Mouse (Mus musculus): ENCODE data around the gene Ccdc81. TPM values are rescaled to one million over a fixed set of nuclear protein-coding genes. Genes with fewer than 3 reads are reported as not detected.
A peak's percentile ranks its signal among the peaks of the same experiment; 100 is the strongest.

Gene Ccdc81
- polyA plus RNA-seq, 1 experiment from 2014 or later: 0.48 TPM

DNA sequence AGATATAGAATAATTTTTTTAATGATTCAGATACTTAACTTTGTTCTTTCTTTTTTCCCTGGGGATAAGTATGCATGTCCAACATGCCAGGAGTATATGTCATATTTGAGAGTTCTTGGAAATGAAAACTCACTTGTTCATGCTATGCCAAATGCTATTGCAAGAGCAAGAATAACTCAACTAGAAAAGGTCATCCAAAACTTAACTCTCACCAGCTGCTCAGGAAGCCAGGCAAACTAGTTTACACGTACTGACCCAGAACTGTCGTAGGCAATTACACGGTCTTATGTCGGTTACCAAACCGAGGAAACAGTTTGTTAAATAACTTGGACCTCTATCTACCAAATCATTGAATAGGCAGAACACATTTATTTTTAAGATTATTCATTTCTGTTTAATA lies 13.3 kb upstream of the Ccdc81 start:
- 96% methylated on average over 5 of the region's 5 CpGs for WGBS
- Histone ChIP-seq H3K4me2 (ENCODE audit: low read length) (no peak overlapping the region), H3K27ac (ENCODE audit: low read depth, low read length) (no peak overlapping the region), H3K27me3 (replicated peaks; ENCODE audit: control insufficient read depth, insufficient read depth, low read length) (no peaks in the 10 kb centered on the region), H3K9ac (ENCODE audit: low read length) (no peak overlapping the region), H3K4me1 (ENCODE audit: control insufficient read depth, insufficient read depth, low read length) (no peaks in the 10 kb centered on the region), H3K4me3 (ENCODE audit: low read depth, low read length) (no peak overlapping the region), H3K9me3 (replicated peaks; ENCODE audit: control insufficient read depth, low read length) (no peaks in the 10 kb centered on the region), H3K36me3 (ENCODE audit: control insufficient read depth, insufficient read depth, low read length) (peaks cover 10% of the 10 kb centered on the region; the same call in 1 of the 2 replicates)
- ATAC-seq: no peak
- no peak for DNase-seq (ENCODE audit: low spot score)

DNA sequence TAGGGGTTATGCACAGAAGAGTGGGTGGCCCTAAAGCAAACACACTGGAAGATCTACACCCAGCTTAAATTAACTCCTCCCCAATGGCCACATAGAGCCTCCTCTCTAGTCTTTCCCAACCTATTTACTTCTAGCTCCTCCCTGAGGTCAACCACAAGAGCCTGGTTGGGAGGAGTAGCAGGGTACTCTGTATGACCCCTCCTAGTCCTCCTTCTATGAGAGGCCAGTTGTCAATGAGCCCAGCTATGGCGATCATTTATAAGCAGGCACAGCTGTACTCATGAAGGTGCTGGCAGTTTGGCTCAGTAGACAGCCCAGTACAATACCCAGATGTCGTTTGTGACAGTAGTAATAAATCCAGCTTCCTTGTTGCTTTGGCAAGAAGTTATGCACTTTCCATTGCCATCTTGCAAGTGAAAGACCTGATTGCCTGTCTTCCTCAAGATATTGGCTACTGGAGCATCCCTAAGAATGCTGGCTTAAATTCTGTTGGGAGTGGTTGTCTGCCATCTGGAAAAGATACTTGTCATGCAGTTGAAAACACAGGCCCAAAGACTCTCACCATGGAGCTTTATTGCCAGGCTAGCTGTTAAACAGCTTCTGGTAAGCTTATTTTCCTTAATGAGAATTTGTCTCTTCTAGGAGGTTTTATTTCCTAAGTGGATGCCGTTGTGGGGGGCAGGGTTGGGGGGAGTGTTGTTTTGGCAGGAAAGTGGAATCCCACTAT lies 10.2 kb upstream of the Ccdc81 start:
- Histone ChIP-seq H3K4me1 (ENCODE audit: control insufficient read depth, insufficient read depth, low read length) (no peaks in the 10 kb centered on the region), H3K36me3 (ENCODE audit: control insufficient read depth, insufficient read depth, low read length) (peaks cover 6% of the 10 kb centered on the region; the same call in 1 of the 2 replicates), H3K27ac (ENCODE audit: low read depth, low read length) (no peak overlapping the region), H3K4me3 (ENCODE audit: low read depth, low read length) (no peak overlapping the region), H3K4me2 (ENCODE audit: low read length) (no peak overlapping the region), H3K9me3 (replicated peaks; ENCODE audit: control insufficient read depth, low read length) (no peaks in the 10 kb centered on the region), H3K27me3 (replicated peaks; ENCODE audit: control insufficient read depth, insufficient read depth, low read length) (no peaks in the 10 kb centered on the region), H3K9ac (ENCODE audit: low read length) (no peak overlapping the region)
- DNase-seq (ENCODE audit: low spot score) (peak; percentile 10), ATAC-seq (no peak)
- WGBS: 88% methylated on average over 3 of the region's 3 CpGs

DNA sequence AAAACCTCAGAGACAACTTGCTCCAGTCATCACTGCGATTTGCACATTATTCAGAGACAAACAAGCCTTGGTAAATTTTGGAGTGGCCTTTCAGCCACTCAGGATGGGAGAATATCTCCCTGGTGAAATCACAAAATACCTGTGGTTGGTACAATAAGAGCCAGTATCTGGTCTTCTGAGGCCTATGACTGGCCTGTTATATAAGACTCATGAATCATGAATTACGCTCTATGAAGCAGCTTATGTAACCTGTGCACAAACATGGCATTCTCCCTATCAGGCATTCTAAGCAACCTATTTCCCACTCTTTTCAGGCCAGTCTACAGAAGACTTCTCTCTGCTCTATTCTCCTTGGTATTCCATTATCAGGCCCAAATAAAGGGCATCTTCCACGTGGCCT lies 8.9 kb upstream of the Ccdc81 start:
- no peak overlapping the region for H3K27ac ChIP-seq (ENCODE audit: low read depth, low read length)
- no peak overlapping the region for H3K4me2 ChIP-seq (ENCODE audit: low read length)
- no peaks in the 10 kb centered on the region for H3K4me1 ChIP-seq (ENCODE audit: control insufficient read depth, insufficient read depth, low read length)
- ATAC-seq: no peak
- peaks cover under 1% of the 10 kb centered on the region; the same call in 1 of the 2 replicates for H3K36me3 ChIP-seq (ENCODE audit: control insufficient read depth, insufficient read depth, low read length)
- no peaks in the 10 kb centered on the region for H3K27me3 ChIP-seq (replicated peaks; ENCODE audit: control insufficient read depth, insufficient read depth, low read length)
- no peak overlapping the region for H3K4me3 ChIP-seq (ENCODE audit: low read depth, low read length)
- H3K9me3 ChIP-seq (replicated peaks; ENCODE audit: control insufficient read depth, low read length): no peaks in the 10 kb centered on the region
- H3K9ac ChIP-seq (ENCODE audit: low read length): no peak overlapping the region
- WGBS: 84% methylated on average over 3 of the region's 3 CpGs
- no peak for DNase-seq (ENCODE audit: low spot score)

DNA sequence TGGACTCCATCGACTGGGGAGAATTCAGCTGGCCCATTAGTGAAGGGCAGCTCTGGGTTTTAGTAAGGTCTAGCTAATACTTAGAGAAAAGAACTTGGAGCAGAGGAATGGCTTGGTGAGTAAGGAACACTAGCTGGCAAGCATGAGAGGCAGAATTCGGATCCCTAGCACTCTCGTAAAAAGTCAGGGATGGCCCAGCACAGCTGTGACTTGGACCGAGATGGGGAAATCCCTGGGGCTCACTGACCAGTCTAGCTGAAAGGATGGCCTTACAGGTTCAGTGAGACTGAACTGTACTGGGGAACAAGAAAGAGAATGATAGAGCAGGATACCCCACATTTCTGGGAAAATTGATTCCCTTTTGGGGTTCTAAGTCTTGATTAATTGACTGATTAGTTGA lies 6.3 kb upstream of the Ccdc81 start:
- Histone ChIP-seq H3K36me3 (ENCODE audit: control insufficient read depth, insufficient read depth, low read length) (no peaks in the 10 kb centered on the region; the same call in 1 of the 2 replicates), H3K27me3 (replicated peaks; ENCODE audit: control insufficient read depth, insufficient read depth, low read length) (no peaks in the 10 kb centered on the region), H3K9ac (ENCODE audit: low read length) (no peak overlapping the region), H3K4me1 (ENCODE audit: control insufficient read depth, insufficient read depth, low read length) (no peaks in the 10 kb centered on the region), H3K9me3 (replicated peaks; ENCODE audit: control insufficient read depth, low read length) (no peaks in the 10 kb centered on the region), H3K4me3 (ENCODE audit: low read depth, low read length) (no peak overlapping the region), H3K4me2 (ENCODE audit: low read length) (no peak overlapping the region), H3K27ac (ENCODE audit: low read depth, low read length) (no peak overlapping the region)
- DNase-seq (ENCODE audit: low spot score): no peak
- ATAC-seq: no peak
- 87% methylated on average over 4 of the region's 4 CpGs for WGBS

DNA sequence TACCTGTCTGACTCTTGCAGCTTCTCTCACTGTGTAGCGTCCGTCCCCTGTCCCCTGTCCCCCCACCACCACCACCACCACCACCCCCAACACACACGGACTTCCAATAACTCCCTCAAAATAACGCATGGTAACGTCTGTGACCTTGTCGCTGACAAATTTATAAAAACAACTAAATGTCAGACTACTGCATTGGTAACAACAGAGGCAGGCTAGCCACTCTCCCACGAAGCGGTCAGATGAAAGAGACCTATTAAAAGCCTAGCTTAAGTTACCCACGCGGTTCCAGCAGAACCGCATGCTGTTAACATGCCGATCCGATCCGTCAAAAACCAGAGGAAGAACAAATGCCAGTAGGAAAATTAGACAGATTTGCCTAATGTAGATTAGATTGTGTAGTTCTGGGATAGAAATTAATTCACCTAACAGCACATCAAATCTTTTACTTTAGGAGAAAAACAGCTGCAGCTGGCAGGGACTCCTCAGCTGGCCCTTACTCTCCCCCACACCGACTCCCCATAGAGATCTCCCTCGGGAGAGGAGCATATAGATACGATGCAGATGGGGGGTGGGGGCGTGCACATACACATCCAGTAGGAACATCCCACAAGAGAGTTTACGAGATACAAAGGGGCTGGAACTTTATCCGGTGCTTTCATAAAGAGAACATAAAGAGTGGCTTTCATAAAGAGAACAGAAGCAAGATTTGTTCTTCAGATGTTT lies 5.6 kb upstream of the Ccdc81 start:
- H3K4me1 ChIP-seq (ENCODE audit: control insufficient read depth, insufficient read depth, low read length): no peaks in the 10 kb centered on the region
- H3K4me3 ChIP-seq (ENCODE audit: low read depth, low read length): no peak overlapping the region
- no peaks in the 10 kb centered on the region for H3K27me3 ChIP-seq (replicated peaks; ENCODE audit: control insufficient read depth, insufficient read depth, low read length)
- no peak overlapping the region for H3K4me2 ChIP-seq (ENCODE audit: low read length)
- no peak overlapping the region for H3K27ac ChIP-seq (ENCODE audit: low read depth, low read length)
- no peak for DNase-seq (ENCODE audit: low spot score)
- WGBS: 78% methylated on average over 20 of the region's 20 CpGs
- H3K9ac ChIP-seq (ENCODE audit: low read length): no peak overlapping the region
- H3K9me3 ChIP-seq (replicated peaks; ENCODE audit: control insufficient read depth, low read length): no peaks in the 10 kb centered on the region
- ATAC-seq: no peak
- no peaks in the 10 kb centered on the region for H3K36me3 ChIP-seq (ENCODE audit: control insufficient read depth, insufficient read depth, low read length)

DNA sequence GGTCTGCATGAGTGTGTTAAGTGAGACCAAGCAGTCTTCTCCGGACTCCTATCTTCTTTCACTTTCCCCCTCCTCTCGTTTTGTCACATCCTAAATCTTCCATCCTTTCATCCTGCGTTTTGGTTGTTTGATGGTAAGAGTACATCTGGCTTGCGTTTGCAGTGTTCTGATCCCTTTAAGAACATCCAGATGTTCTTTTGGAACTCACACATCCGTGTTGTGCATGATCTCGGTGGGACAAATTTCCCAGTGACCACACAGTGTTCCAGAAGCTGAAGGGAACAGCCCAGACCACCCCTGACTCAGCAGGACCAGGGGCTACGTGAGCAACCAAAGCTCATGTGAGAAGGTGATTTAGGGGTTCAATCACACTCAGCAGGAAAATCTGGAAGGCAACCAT lies 5.0 kb upstream of the Ccdc81 start:
- H3K27me3 ChIP-seq (replicated peaks; ENCODE audit: control insufficient read depth, insufficient read depth, low read length): no peaks in the 10 kb centered on the region
- H3K9ac ChIP-seq (ENCODE audit: low read length): no peak overlapping the region
- H3K9me3 ChIP-seq (replicated peaks; ENCODE audit: control insufficient read depth, low read length): no peaks in the 10 kb centered on the region
- H3K4me1 ChIP-seq (ENCODE audit: control insufficient read depth, insufficient read depth, low read length): no peaks in the 10 kb centered on the region
- no peak overlapping the region for H3K27ac ChIP-seq (ENCODE audit: low read depth, low read length)
- no peak overlapping the region for H3K4me3 ChIP-seq (ENCODE audit: low read depth, low read length)
- 77% methylated on average over 7 of the region's 7 CpGs for WGBS
- H3K36me3 ChIP-seq (ENCODE audit: control insufficient read depth, insufficient read depth, low read length): no peaks in the 10 kb centered on the region
- DNase-seq (ENCODE audit: low spot score) (no peak), ATAC-seq (no peak)
- H3K4me2 ChIP-seq (ENCODE audit: low read length): no peak overlapping the region

DNA sequence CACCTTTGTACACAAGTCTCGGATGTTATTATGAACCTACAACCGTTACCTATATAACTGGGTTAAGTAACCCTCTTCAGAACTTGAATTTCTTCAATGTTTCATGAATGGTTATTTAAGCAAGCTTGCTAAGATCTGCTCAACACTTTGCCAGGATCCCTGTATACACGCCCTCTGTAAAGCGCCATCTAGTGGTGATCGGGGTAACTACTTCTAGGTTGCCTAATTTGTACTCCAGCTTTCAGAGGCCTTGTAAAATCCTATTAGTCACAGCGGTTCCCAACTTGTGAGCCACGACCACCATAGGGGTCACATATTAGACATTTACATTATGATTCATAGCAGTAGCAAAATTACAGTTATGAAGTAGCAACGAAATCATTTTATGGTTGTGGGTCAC lies 4.5 kb upstream of the Ccdc81 start:
- Histone ChIP-seq H3K9ac (ENCODE audit: low read length) (no peak overlapping the region), H3K36me3 (ENCODE audit: control insufficient read depth, insufficient read depth, low read length) (no peaks in the 10 kb centered on the region), H3K4me1 (ENCODE audit: control insufficient read depth, insufficient read depth, low read length) (no peaks in the 10 kb centered on the region), H3K4me2 (ENCODE audit: low read length) (no peak overlapping the region), H3K27me3 (replicated peaks; ENCODE audit: control insufficient read depth, insufficient read depth, low read length) (no peaks in the 10 kb centered on the region), H3K9me3 (replicated peaks; ENCODE audit: control insufficient read depth, low read length) (no peaks in the 10 kb centered on the region), H3K4me3 (ENCODE audit: low read depth, low read length) (no peak overlapping the region), H3K27ac (ENCODE audit: low read depth, low read length) (no peak overlapping the region)
- WGBS: 19% methylated on average over 8 of the region's 8 CpGs
- ATAC-seq (peak; percentile 57), DNase-seq (ENCODE audit: low spot score) (peak; percentile 84)

DNA sequence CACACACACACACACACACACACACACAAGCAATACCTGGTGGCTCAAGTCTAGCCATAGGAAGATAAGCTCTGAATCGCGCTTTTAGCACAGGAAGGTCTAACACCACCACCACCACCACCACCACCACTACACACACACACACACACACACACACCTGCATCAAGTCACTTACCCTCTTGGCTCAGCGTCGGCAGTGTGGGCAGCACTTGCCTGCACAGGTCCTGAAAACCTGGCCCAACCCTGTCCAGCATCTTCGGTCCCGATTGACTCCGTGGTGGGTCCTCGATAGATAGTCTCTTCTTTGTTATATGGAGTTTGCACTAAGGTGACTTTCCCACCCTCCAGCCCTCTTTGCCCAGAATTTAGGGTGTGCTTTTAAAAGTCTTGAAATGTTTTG lies 422 bp downstream of the Ccdc81 start:
- ATAC-seq (no peak), DNase-seq (ENCODE audit: low spot score) (no peak)
- H3K4me1 ChIP-seq (ENCODE audit: control insufficient read depth, insufficient read depth, low read length): no peaks in the 10 kb centered on the region
- H3K27ac ChIP-seq (ENCODE audit: low read depth, low read length): no peak overlapping the region
- H3K4me2 ChIP-seq (ENCODE audit: low read length): peak overlapping the region; percentile 16; the same call in 1 of the 2 replicates
- H3K27me3 ChIP-seq (replicated peaks; ENCODE audit: control insufficient read depth, insufficient read depth, low read length): no peaks in the 10 kb centered on the region
- 76% methylated on average over 8 of the region's 8 CpGs for WGBS
- H3K9me3 ChIP-seq (replicated peaks; ENCODE audit: control insufficient read depth, low read length): no peaks in the 10 kb centered on the region
- no peak overlapping the region for H3K9ac ChIP-seq (ENCODE audit: low read length)
- no peak overlapping the region for H3K4me3 ChIP-seq (ENCODE audit: low read depth, low read length)
- no peaks in the 10 kb centered on the region for H3K36me3 ChIP-seq (ENCODE audit: control insufficient read depth, insufficient read depth, low read length)

DNA sequence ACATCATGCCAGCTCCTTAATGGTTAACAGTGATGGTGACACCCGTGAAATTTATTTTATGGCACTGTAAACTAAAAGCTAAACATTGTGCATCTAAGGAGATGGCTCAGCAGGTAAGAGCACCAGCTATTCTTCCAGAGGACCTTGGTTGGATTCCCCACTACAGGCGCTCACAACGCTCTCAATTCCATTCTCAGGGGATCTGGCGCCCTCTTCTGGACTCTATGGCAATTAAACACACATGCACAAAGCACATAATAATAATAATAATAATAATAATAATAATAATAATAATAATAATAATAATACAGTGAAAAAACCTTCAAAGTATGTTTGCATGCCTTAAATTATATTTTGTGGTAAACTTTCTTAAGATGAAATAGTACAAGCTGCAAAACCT lies 11.6 kb downstream of the Ccdc81 start:
- Histone ChIP-seq H3K9ac (ENCODE audit: low read length) (no peak overlapping the region), H3K36me3 (ENCODE audit: control insufficient read depth, insufficient read depth, low read length) (no peaks in the 10 kb centered on the region), H3K4me3 (ENCODE audit: low read depth, low read length) (no peak overlapping the region), H3K9me3 (replicated peaks; ENCODE audit: control insufficient read depth, low read length) (no peaks in the 10 kb centered on the region), H3K4me2 (ENCODE audit: low read length) (no peak overlapping the region), H3K27ac (ENCODE audit: low read depth, low read length) (no peak overlapping the region), H3K4me1 (ENCODE audit: control insufficient read depth, insufficient read depth, low read length) (no peaks in the 10 kb centered on the region), H3K27me3 (replicated peaks; ENCODE audit: control insufficient read depth, insufficient read depth, low read length) (no peaks in the 10 kb centered on the region)
- WGBS: 33% methylated on average over 4 of the region's 4 CpGs
- DNase-seq (ENCODE audit: low spot score) (peak; percentile 13), ATAC-seq (no peak)
